Mouse (Mus musculus) right cerebral cortex, postnatal 14 days (tissue): ENCODE measurements at regions not wholly inside any gene's neighbourhood (a gene's known extent, or its start where the extent isn't known, plus 50 kb on each side); places are given as distances from the start of the nearest gene placed in this dataset.
A peak's percentile ranks its signal among the peaks of the same experiment; 100 is the strongest.

ENCODE experiments used
- DNase-seq: peaks from one replicate; pipeline ENCODE4 v3.0.0; 2022

DNA sequence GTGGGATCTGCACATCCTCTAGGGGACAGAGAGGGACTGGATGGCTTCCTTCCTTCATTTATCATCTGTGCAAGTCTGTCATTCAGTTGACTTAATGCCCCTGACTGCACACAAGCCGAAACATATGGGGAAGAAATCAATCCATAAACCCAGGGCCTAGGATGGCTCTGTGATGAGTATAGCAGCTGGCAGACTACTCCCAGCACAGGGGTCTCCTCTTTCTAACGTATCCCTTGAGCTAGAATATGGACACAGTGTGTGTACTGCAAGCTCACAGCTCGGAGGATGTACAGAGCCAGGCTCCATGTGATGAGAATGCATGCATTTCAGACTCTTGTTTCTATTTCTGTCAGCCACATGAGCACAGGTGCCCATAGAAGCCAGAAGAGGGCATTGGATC is 180.3 kb downstream of the Parn start:
- DNase-seq = no peak

- DNase-seq = peak; percentile 28
Measured at GRCm38 (mm10) chr16:13486571-13486970, 181.4 kb downstream of the Parn start.

GRCm38 (mm10) chr16:13480221-13480620 is 187.7 kb downstream of the Parn start:
- no peak for DNase-seq

GRCm38 (mm10) chr16:13476653-13477052 is 191.3 kb downstream of the Parn start:
- DNase-seq = no peak

- no peak for DNase-seq
Measured at GRCm38 (mm10) chr16:13474956-13475355, 193.0 kb downstream of the Parn start.

GRCm38 (mm10) chr16:13474274-13474673 is 193.7 kb downstream of the Parn start:
- no peak for DNase-seq

DNA sequence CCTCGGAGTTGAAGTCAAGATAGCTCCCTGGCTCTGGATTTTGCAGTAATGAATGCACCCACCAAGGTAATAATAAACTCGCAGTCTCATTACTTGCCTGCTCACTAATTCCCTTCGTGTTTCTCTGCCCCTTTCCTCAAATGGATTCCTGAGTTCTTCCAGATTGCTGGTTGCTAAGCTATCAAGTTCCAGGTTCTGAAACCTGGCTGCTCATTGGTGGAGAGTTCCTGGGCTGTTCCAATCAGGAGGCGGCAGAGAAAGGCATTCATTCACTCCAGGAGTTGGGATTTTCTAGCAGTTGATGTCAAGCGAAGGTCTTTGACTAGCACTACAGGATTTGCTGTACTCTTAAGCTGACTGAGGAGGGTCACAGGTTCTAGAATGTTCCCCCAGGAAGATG is 200.8 kb downstream of the Parn start:
- DNase-seq = no peak
